In the genomic region with DNA sequence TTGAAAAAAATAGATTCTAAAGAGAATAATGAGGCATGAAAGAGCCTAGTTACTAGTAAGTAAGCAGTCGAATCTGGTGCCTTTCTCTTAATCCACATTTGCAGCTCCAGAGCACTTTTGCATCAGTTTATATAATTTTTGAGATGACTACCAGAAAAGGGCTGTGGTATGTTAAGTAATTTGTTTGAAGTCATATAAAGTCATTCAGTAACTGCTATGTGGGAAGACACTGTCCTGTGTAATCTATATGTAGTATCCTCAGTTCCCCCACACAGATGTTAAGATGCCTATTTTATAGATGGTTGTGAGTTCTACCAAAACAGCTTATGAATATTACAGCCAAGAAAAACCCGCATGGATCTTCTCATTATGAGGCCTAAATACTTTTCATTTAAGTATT, we compare ENCODE assay signal across 29 mouse cellular contexts.
"Had no signal": no experiment of that assay in that cellular context is flagged by ENCODE, and none has a peak within 500 bp of the region (broad histone marks: within the 10 kb centered on the region; RNA-seq: fewer than 3 reads in every experiment).

No protein-coding gene starts in this region.

- H3K9ac ChIP-seq: embryonic facial prominence, embryonic 12.5 days; embryonic facial prominence, embryonic 13.5 days; embryonic facial prominence, embryonic 15.5 days; forebrain, embryonic 12.5 days; forebrain, embryonic 13.5 days; forebrain, embryonic 15.5 days; forebrain, postnatal 0 days had no signal

- H3K4me3 ChIP-seq: embryonic facial prominence, embryonic 10.5 days; embryonic facial prominence, embryonic 12.5 days; embryonic facial prominence, embryonic 13.5 days; embryonic facial prominence, embryonic 15.5 days; erythroblast, embryonic 14.5 days; forebrain, embryonic 10.5 days; forebrain, embryonic 12.5 days; forebrain, embryonic 13.5 days; forebrain, embryonic 15.5 days; gastrocnemius, adult 2 months; heart, adult 2 months had no signal

- H3K4me1 ChIP-seq: embryonic facial prominence, embryonic 12.5 days; embryonic facial prominence, embryonic 13.5 days; embryonic facial prominence, embryonic 15.5 days; forebrain, embryonic 12.5 days had no signal

- H3K27ac ChIP-seq: embryonic facial prominence, embryonic 10.5 days; embryonic facial prominence, embryonic 12.5 days; embryonic facial prominence, embryonic 13.5 days; embryonic facial prominence, embryonic 15.5 days; forebrain, embryonic 10.5 days; forebrain, embryonic 12.5 days; forebrain, embryonic 13.5 days; forebrain, embryonic 15.5 days; gastrocnemius, adult 2 months; heart, adult 2 months had no signal

- H3K9me3 ChIP-seq: embryonic facial prominence, embryonic 10.5 days; embryonic facial prominence, embryonic 12.5 days; embryonic facial prominence, embryonic 13.5 days; embryonic facial prominence, embryonic 15.5 days; forebrain, embryonic 10.5 days; forebrain, embryonic 12.5 days; forebrain, embryonic 13.5 days; forebrain, embryonic 15.5 days had no signal

- DNase-seq: cerebellum, adult 18-20 months; cerebellum, adult 2 months; cerebellum, adult 8-10 months; cerebellum, adult 9-10 months; cerebellum, adult 9-11 months; cerebellum, postnatal 10 days; cerebellum, postnatal 14 days; cerebellum, postnatal 25 days; cerebellum, postnatal 36 days; embryo, embryonic 11 days; forebrain, postnatal 0 days; gastrocnemius, adult 2 months; gastrocnemius, postnatal 10 days; gastrocnemius, postnatal 14 days; gastrocnemius, postnatal 25 days; gastrocnemius, postnatal 36 days; heart, adult 18-20 months; heart, adult 2 months had no signal

- ATAC-seq: forebrain, embryonic 13.5 days; forebrain, embryonic 14.5 days; forebrain, embryonic 15.5 days; forebrain, embryonic 16.5 days; forebrain, postnatal 0 days had no signal

- H3K4me2 ChIP-seq: embryonic facial prominence, embryonic 12.5 days; embryonic facial prominence, embryonic 13.5 days; embryonic facial prominence, embryonic 15.5 days; forebrain, embryonic 12.5 days; forebrain, embryonic 13.5 days; forebrain, embryonic 15.5 days had no signal

- H3K27me3 ChIP-seq: embryonic facial prominence, embryonic 12.5 days; embryonic facial prominence, embryonic 13.5 days; embryonic facial prominence, embryonic 15.5 days; forebrain, embryonic 12.5 days; forebrain, embryonic 13.5 days; forebrain, embryonic 15.5 days had no signal
